Mouse (Mus musculus) C2C12 (cell line): ENCODE measurements at regions not wholly inside any gene's neighbourhood (a gene's known extent, or its start where the extent isn't known, plus 50 kb on each side); places are given as distances from the start of the nearest gene placed in this dataset.

Experiments used
- H3K27me3 ChIP-seq: one replicate; pipeline ENCODE4 v1.6.1; 2011; ENCODE audit not compliant: control insufficient read depth, insufficient read depth, insufficient read length
- H3K36me3 ChIP-seq: one replicate; pipeline ENCODE4 v1.6.1; 2011; ENCODE audit not compliant: control insufficient read depth, insufficient read depth
- H3K4me3 ChIP-seq: one replicate; pipeline ENCODE4 v1.5.1; 2011; ENCODE audit warnings: mild to moderate bottlenecking, control low read depth; ENCODE audit not compliant: poor library complexity, insufficient read depth, severe bottlenecking
- H3K79me2 ChIP-seq: one replicate; pipeline ENCODE4 v1.6.1; 2011; ENCODE audit not compliant: control insufficient read depth, insufficient read depth
- H3K79me3 ChIP-seq: one replicate; pipeline ENCODE4 v1.6.1; 2011; ENCODE audit warnings: low read depth, control low read depth
- H3ac ChIP-seq: one replicate; pipeline ENCODE3; 2011; ENCODE audit warnings: low read depth; ENCODE audit not compliant: control insufficient read depth, insufficient read length
- CEBPB ChIP-seq: IDR thresholded peaks from one replicate; pipeline ENCODE4 v1.6.1; 2011; ENCODE audit warnings: low read depth, mild to moderate bottlenecking, control low read depth, moderate library complexity
- CTCF ChIP-seq: IDR thresholded peaks from one replicate; pipeline ENCODE4 v1.5.1; 2011; ENCODE audit not compliant: control insufficient read depth, insufficient read depth, insufficient read length
- FOSL1 ChIP-seq: IDR thresholded peaks from one replicate; pipeline ENCODE4 v1.8.0; 2011; ENCODE audit warnings: mild to moderate bottlenecking, low read length; ENCODE audit not compliant: poor library complexity, insufficient read depth, severe bottlenecking
- MAX ChIP-seq: IDR thresholded peaks from one replicate; pipeline ENCODE4 v1.6.1; 2011; ENCODE audit warnings: mild to moderate bottlenecking, control low read depth
- MYOD1 ChIP-seq: IDR thresholded peaks from one replicate; pipeline ENCODE4 v1.6.1; 2011; ENCODE audit warnings: low read depth; ENCODE audit not compliant: control insufficient read depth, insufficient read length
- MYOG ChIP-seq: IDR thresholded peaks from one replicate; pipeline ENCODE4 v1.6.1; 2011; ENCODE audit not compliant: control insufficient read depth, insufficient read length; ENCODE audit errors: extremely low read depth
- USF1 ChIP-seq: IDR thresholded peaks from one replicate; pipeline ENCODE4 v1.6.1; 2011; ENCODE audit warnings: low read depth, mild to moderate bottlenecking, control low read depth, moderate library complexity

GRCm38 (mm10) chr5:126148908-126149307 lies 617.3 kb downstream of the Tmem132b start:
- Histone ChIP-seq H3K4me3 (no peak overlapping the region), H3K79me2 (no peaks in the 10 kb centered on the region), H3K36me3 (no peaks in the 10 kb centered on the region), H3K27me3 (no peaks in the 10 kb centered on the region), H3ac (no peak overlapping the region), H3K79me3 (no peaks in the 10 kb centered on the region)
- TF ChIP-seq FOSL1: no peak
- no peak for TF ChIP-seq MAX

- no peak for TF ChIP-seq CEBPB
- TF ChIP-seq FOSL1: no peak
- TF ChIP-seq MAX: no peak
- no peak for TF ChIP-seq MYOD1
- no peak for TF ChIP-seq USF1
- no peak for TF ChIP-seq MYOG
- no peak for TF ChIP-seq CTCF
- Histone ChIP-seq H3ac (no peak overlapping the region), H3K4me3 (no peak overlapping the region), H3K79me2 (no peaks in the 10 kb centered on the region), H3K27me3 (no peaks in the 10 kb centered on the region), H3K36me3 (no peaks in the 10 kb centered on the region), H3K79me3 (no peaks in the 10 kb centered on the region)
Observed at GRCm38 (mm10) chr5:126155216-126155880, 623.8 kb downstream of the Tmem132b start.

- TF ChIP-seq CTCF: no peak
- TF ChIP-seq MAX: no peak
- no peak overlapping the region for H3ac ChIP-seq
- H3K79me2 ChIP-seq: no peaks in the 10 kb centered on the region
- H3K79me3 ChIP-seq: no peaks in the 10 kb centered on the region
- H3K27me3 ChIP-seq: no peaks in the 10 kb centered on the region
- H3K36me3 ChIP-seq: no peaks in the 10 kb centered on the region
- H3K4me3 ChIP-seq: no peak overlapping the region
Observed at GRCm38 (mm10) chr5:126186111-126186510, 654.5 kb downstream of the Tmem132b start.

GRCm38 (mm10) chr5:126199876-126200275 lies 668.3 kb downstream of the Tmem132b start:
- H3K4me3 ChIP-seq: no peak overlapping the region
- TF ChIP-seq CEBPB (no peak), MYOG (no peak), USF1 (no peak), MAX (no peak), MYOD1 (no peak), CTCF (no peak), FOSL1 (no peak)
- no peaks in the 10 kb centered on the region for H3K79me2 ChIP-seq
- no peak overlapping the region for H3ac ChIP-seq
- H3K27me3 ChIP-seq: no peaks in the 10 kb centered on the region
- no peaks in the 10 kb centered on the region for H3K36me3 ChIP-seq
- no peaks in the 10 kb centered on the region for H3K79me3 ChIP-seq

DNA sequence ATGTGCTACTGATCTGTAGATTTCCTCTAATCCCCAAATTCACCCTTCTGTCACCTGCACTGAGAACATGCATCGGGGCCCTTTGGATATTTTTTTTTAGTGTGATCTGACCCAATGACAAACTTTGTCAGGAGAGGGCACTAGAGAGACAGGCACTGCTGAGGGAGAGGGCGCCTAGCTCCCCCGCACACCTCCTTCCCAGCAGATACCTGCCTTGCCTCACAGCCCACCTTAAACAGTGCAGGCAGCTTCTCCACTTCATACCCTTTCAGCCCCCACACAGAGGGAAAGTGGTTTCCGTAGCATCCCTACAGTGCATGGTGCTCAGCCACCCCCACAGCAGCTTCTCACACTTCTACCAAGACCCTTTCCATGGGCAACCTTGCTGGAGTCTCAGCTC lies 670.0 kb downstream of the Tmem132b start:
- Histone ChIP-seq H3K27me3 (no peaks in the 10 kb centered on the region), H3K36me3 (no peaks in the 10 kb centered on the region), H3K4me3 (no peak overlapping the region), H3ac (no peak overlapping the region), H3K79me2 (no peaks in the 10 kb centered on the region), H3K79me3 (no peaks in the 10 kb centered on the region)
- TF ChIP-seq MYOD1 (no peak), USF1 (no peak), MYOG (no peak), FOSL1 (no peak), CTCF (no peak), MAX (no peak), CEBPB (no peak)

DNA sequence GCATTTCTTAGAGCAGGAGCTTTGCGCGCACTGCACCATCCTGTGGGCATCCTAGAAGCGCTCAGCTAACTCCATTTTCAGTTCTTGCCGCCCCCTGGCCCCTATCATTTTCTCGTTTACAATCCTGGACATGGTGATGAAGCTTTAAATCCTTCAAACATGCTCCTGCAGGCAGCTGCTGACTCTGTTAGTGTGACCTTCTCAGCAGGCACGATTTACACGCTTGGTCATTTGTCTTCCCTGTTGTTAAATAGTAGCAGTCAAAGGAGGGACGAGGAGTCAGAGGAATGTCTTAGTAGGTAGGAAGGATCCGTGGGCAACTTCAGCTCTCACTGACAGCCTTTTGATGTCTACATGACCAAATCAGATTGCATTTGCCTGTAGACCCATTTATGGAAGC lies 670.4 kb downstream of the Tmem132b start:
- no peaks in the 10 kb centered on the region for H3K27me3 ChIP-seq
- no peaks in the 10 kb centered on the region for H3K36me3 ChIP-seq
- no peak overlapping the region for H3K4me3 ChIP-seq
- no peak overlapping the region for H3ac ChIP-seq
- no peaks in the 10 kb centered on the region for H3K79me2 ChIP-seq
- H3K79me3 ChIP-seq: no peaks in the 10 kb centered on the region
- TF ChIP-seq CEBPB: no peak
- no peak for TF ChIP-seq MAX
- TF ChIP-seq FOSL1: no peak
- TF ChIP-seq USF1: no peak
- TF ChIP-seq CTCF: no peak
- no peak for TF ChIP-seq MYOG
- TF ChIP-seq MYOD1: no peak
